Mouse (Mus musculus) myocyte (in vitro differentiated cells): ENCODE data around the gene Zdhhc4. TPM values are rescaled to one million over a fixed set of nuclear protein-coding genes. Genes with fewer than 3 reads are reported as not detected.

ENCODE experiments used
- H3K27me3 ChIP-seq: one replicate; pipeline ENCODE4 v1.6.1; 2011; ENCODE audit not compliant: control insufficient read depth, insufficient read depth, insufficient read length
- H3K36me3 ChIP-seq: one replicate; pipeline ENCODE4 v1.6.1; 2011; ENCODE audit not compliant: control insufficient read depth, insufficient read depth
- H3K4me2 ChIP-seq: one replicate; pipeline ENCODE4 v1.6.1; 2011; ENCODE audit warnings: low read depth, control low read depth
- H3K4me3 ChIP-seq: one replicate; pipeline ENCODE4 v1.5.1; 2011; ENCODE audit warnings: mild to moderate bottlenecking, control low read depth, moderate library complexity
- H3K79me2 ChIP-seq: one replicate; pipeline ENCODE4 v1.6.1; 2011; ENCODE audit not compliant: control insufficient read depth, insufficient read depth
- H3ac ChIP-seq: one replicate; pipeline ENCODE4 v1.6.1; 2011; ENCODE audit not compliant: control insufficient read depth, insufficient read length
- CEBPB ChIP-seq: IDR thresholded peaks from 2 replicates; pipeline ENCODE4 v1.6.1; 2011; ENCODE audit warnings: mild to moderate bottlenecking, moderate library complexity; ENCODE audit not compliant: poor library complexity, insufficient read depth, severe bottlenecking
- E2F4 ChIP-seq: IDR thresholded peaks from one replicate; pipeline ENCODE4 v1.6.1; 2011; ENCODE audit warnings: mild to moderate bottlenecking, control low read depth, moderate library complexity; ENCODE audit not compliant: insufficient read depth
- MAX ChIP-seq: IDR thresholded peaks from one replicate; pipeline ENCODE4 v1.6.1; 2011; ENCODE audit warnings: low read depth, mild to moderate bottlenecking, control low read depth
- MYOD1 ChIP-seq, 3 experiments: IDR thresholded peaks; one replicate each; pipeline ENCODE4 v1.6.1; 2011; ENCODE audit warnings: control low read depth in 2 of 3, low read depth in 2 of 3, mild to moderate bottlenecking in 2 of 3, moderate library complexity in 1 of 3; ENCODE audit not compliant: insufficient read length in 2 of 3, control insufficient read depth in 1 of 3
- MYOG ChIP-seq, 3 experiments: IDR thresholded peaks; one replicate each; pipeline ENCODE4 v1.6.1; 2011; ENCODE audit warnings: control low read depth in 2 of 3, low read depth in 2 of 3, mild to moderate bottlenecking in 2 of 3; ENCODE audit not compliant: insufficient read length in 2 of 3, control insufficient read depth in 1 of 3, insufficient read depth in 1 of 3
- POLR2A ChIP-seq: IDR thresholded peaks from one replicate; pipeline ENCODE4 v1.6.1; 2011; ENCODE audit warnings: low read depth, mild to moderate bottlenecking, control low read depth, moderate library complexity; ENCODE audit not compliant: insufficient read length
- POLR2AphosphoS2 ChIP-seq: IDR thresholded peaks from one replicate; pipeline ENCODE4 v1.6.1; 2011; ENCODE audit warnings: low read depth, control low read depth; ENCODE audit not compliant: insufficient read length
- REST ChIP-seq: IDR thresholded peaks from one replicate; pipeline ENCODE4 v1.6.1; 2011; ENCODE audit warnings: mild to moderate bottlenecking, control low read depth, moderate library complexity; ENCODE audit not compliant: insufficient read depth, insufficient read length
- SRF ChIP-seq: IDR thresholded peaks from one replicate; pipeline ENCODE4 v1.6.1; 2011; ENCODE audit warnings: low read depth; ENCODE audit not compliant: control insufficient read depth, insufficient read length
- TCF12 ChIP-seq: IDR thresholded peaks from one replicate; pipeline ENCODE4 v1.6.1; 2011; ENCODE audit warnings: mild to moderate bottlenecking, control low read depth; ENCODE audit not compliant: poor library complexity, insufficient read depth, severe bottlenecking
- TCF3 ChIP-seq: IDR thresholded peaks from one replicate; pipeline ENCODE4 v1.6.1; 2011; ENCODE audit warnings: low read depth, control low read depth; ENCODE audit not compliant: insufficient read length
- USF1 ChIP-seq: IDR thresholded peaks from one replicate; pipeline ENCODE4 v1.6.1; 2011; ENCODE audit warnings: low read depth, mild to moderate bottlenecking, control low read depth, moderate library complexity
- polyA plus RNA-seq: library from polyadenylated mRNA; unstranded; fragments of >200 nt; fragmentation: generic; extraction: Trizol; gene quantifications from one replicate; pipeline ENCODE4 v1.2.1, GENCODE M21; 2012; ENCODE audit warnings: missing spikeins

Zdhhc4 gene
- polyA plus RNA-seq, 1 experiment, result 60.5 TPM

GRCm38 (mm10) chr5:143361428-143361827, 32.4 kb upstream of the Zdhhc4 start:
- H3K4me2 ChIP-seq, result no peak overlapping the region
- H3ac ChIP-seq, result no peak overlapping the region
- no peak overlapping the region for H3K4me3 ChIP-seq
- peaks cover 71% of the 10 kb centered on the region for H3K27me3 ChIP-seq
- no peaks in the 10 kb centered on the region for H3K36me3 ChIP-seq
- no peaks in the 10 kb centered on the region for H3K79me2 ChIP-seq
- TF ChIP-seq SRF, result no peak

DNA sequence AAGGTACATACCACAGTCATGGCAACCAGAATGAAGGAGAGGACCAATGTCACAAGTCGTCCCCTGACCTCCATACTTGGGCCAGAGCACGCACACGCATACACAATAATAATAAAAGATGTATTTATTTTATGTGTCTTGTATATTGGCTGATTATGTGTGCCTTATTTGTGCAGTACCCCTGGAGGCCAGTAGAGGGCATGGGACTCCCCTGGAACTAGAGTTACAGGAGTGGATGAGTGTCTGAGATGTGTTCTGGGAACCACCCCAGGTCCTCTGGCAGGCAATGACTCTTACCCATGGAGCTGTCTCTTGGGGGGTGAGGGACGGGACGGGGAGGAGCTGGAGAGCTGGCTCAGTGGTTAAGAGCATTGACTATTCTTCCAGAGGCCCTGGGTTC, 30.9 kb upstream of the Zdhhc4 start:
- H3K4me3 ChIP-seq, result no peak overlapping the region
- H3K27me3 ChIP-seq, result peaks cover 68% of the 10 kb centered on the region
- no peak overlapping the region for H3K4me2 ChIP-seq
- H3ac ChIP-seq, result no peak overlapping the region
- H3K36me3 ChIP-seq, result no peaks in the 10 kb centered on the region
- H3K79me2 ChIP-seq, result no peaks in the 10 kb centered on the region
- no peak for TF ChIP-seq POLR2AphosphoS2
- no peak for TF ChIP-seq MYOG (IDR thresholded peaks at IDR 0.05; ENCODE audit: control insufficient read depth in 1 of 3, insufficient read depth in 1 of 3, insufficient read length in 2 of 3, low read depth in 2 of 3)
- no peak for TF ChIP-seq USF1
- no peak for TF ChIP-seq MYOD1 (IDR thresholded peaks at IDR 0.05; ENCODE audit: control insufficient read depth in 1 of 3, insufficient read length in 2 of 3, low read depth in 2 of 3)
- no peak for TF ChIP-seq POLR2A
- TF ChIP-seq CEBPB, result no peak
- no peak for TF ChIP-seq TCF3

GRCm38 (mm10) chr5:143359263-143359662, 30.2 kb upstream of the Zdhhc4 start:
- H3ac ChIP-seq, result no peak overlapping the region
- H3K4me3 ChIP-seq, result no peak overlapping the region
- no peaks in the 10 kb centered on the region for H3K36me3 ChIP-seq
- no peak overlapping the region for H3K4me2 ChIP-seq
- H3K79me2 ChIP-seq, result no peaks in the 10 kb centered on the region
- H3K27me3 ChIP-seq, result peaks cover 67% of the 10 kb centered on the region
- no peak for TF ChIP-seq MYOG (IDR thresholded peaks at IDR 0.05; ENCODE audit: control insufficient read depth in 1 of 3, insufficient read depth in 1 of 3, insufficient read length in 2 of 3, low read depth in 2 of 3)
- no peak for TF ChIP-seq MAX
- TF ChIP-seq TCF12, result no peak
- no peak for TF ChIP-seq USF1
- no peak for TF ChIP-seq POLR2A
- no peak for TF ChIP-seq MYOD1 (IDR thresholded peaks at IDR 0.05; ENCODE audit: control insufficient read depth in 1 of 3, insufficient read length in 2 of 3, low read depth in 2 of 3)
- no peak for TF ChIP-seq REST
- TF ChIP-seq CEBPB, result no peak
- TF ChIP-seq POLR2AphosphoS2, result no peak
- TF ChIP-seq SRF, result no peak
- no peak for TF ChIP-seq E2F4
- no peak for TF ChIP-seq TCF3

DNA sequence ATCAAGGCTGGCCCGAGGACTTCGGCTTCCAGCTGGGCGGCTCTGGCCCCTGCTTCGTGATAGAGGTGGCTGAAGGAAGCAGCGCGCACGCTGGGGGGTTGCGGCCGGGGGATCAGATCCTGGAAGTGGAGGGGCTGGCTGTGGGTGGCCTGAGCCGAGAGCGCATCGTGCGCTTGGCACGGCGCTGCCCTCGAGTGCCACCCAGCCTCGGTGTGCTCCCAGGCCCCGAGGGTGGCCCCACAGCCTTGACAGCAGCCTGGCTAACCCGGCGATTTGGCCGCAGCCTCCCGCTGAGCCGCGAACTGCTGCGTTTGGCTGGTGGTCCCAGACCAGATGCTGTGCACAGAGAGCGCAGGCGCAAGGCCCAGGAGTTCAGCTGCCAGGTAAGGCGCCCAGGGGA, 28.5 kb upstream of the Zdhhc4 start:
- no peaks in the 10 kb centered on the region for H3K79me2 ChIP-seq
- H3K36me3 ChIP-seq, result no peaks in the 10 kb centered on the region
- no peak overlapping the region for H3K4me2 ChIP-seq
- TF ChIP-seq POLR2AphosphoS2 (no peak), MAX (no peak), REST (no peak)
- peaks cover 52% of the 10 kb centered on the region for H3K27me3 ChIP-seq
- no peak overlapping the region for H3ac ChIP-seq
- H3K4me3 ChIP-seq, result no peak overlapping the region

DNA sequence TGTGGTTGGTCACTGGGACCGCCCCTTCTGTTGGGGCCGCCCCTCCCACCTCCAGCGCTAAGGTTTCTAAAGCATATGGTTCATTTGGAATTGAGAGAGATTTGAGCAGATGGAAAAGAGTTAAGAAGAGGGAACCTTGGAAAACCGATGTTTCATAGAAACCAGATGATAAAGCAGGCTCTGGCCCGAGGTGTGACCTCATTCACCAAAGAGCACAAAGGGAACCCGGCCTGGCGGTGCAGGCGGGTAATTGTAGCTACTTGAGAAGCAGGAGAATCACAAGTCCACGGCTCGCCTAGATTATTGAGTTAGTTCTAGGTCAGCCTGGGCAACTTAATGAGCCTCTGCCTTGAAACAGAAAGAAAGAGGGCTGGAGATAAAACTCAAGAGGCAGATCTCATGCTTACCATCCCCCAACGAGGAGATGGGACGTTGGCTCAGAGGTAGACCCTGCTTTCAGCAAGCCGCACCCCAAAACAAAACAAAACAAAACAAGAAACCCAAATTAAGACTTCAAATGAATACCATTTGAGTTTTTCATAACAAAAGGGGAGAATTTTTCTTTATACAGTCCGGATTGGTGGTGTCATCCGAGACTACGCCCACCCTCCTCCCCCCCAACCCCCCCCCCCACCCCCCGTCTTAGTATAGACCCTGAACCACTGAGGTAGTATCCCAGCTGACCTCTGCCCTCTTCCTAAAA, 27.8 kb upstream of the Zdhhc4 start, which contains the start of gene Grid2ip:
TSS of gene Grid2ip (plus strand) at position 653 of the 703 bp plus-strand sequence.
- H3K4me3 ChIP-seq, result no peak within 1 kb of the TSS
- no peak within 1 kb of the TSS for H3K4me2 ChIP-seq
- no peaks in the 10 kb centered on the region for H3K36me3 ChIP-seq
- no peak for TF ChIP-seq CEBPB
- TF ChIP-seq POLR2A, result no peak
- no peak for TF ChIP-seq MAX
- no peak for TF ChIP-seq SRF
- TF ChIP-seq MYOG (IDR thresholded peaks at IDR 0.05; ENCODE audit: control insufficient read depth in 1 of 3, insufficient read depth in 1 of 3, insufficient read length in 2 of 3, low read depth in 2 of 3), result no peak
- TF ChIP-seq POLR2AphosphoS2, result no peak
- no peak for TF ChIP-seq E2F4
- TF ChIP-seq MYOD1 (IDR thresholded peaks at IDR 0.05; ENCODE audit: control insufficient read depth in 1 of 3, insufficient read length in 2 of 3, low read depth in 2 of 3), result no peak
- no peak for TF ChIP-seq USF1
- TF ChIP-seq TCF12, result no peak
- no peak for TF ChIP-seq TCF3
- TF ChIP-seq REST, result no peak
- peaks cover 48% of the 10 kb centered on the region for H3K27me3 ChIP-seq
- no peak within 1 kb of the TSS for H3ac ChIP-seq
- no peaks in the 10 kb centered on the region for H3K79me2 ChIP-seq
